ENCODE assay signal across 8 mouse cellular contexts in the genomic region with DNA sequence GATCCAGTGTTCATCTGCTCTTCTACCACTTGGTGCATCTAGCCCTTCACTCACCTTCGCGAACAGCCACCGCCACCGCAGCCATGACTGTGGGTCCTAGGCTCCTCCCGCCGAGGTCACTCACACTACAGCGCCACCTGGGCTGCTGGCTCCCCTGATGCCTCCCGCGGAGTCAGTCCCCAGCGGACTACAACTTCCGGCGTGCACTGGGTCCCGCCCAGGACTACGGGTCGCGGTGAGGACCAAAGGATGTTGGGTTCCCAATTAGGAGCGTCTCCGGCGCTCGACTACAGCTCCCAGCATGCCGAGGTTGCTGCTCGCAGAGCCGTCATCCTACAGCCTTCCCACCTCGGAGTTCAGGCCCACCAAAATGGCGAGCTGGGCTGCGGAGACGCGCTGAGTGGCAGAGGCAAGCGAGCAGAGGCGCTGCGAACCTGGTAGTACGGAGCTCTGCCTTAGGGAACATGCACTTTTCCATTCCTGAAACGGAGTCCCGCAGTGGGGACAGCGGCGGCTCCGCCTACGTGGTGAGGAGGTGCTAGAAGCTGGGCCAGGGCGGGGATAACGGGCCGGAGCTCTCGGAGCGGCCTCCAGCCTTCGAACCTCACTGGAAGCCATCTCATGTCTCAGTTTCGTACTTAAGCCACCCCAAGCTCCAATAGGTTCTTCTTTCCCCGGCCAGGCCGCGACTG. TPM values are rescaled to one million over a fixed set of nuclear protein-coding genes. Genes with fewer than 3 reads are reported as not detected.
A peak's percentile ranks its signal among the peaks of the same experiment; 100 is the strongest.
DNase-seq lines count a peak whose midpoint lies in the region; ATAC-seq and TF ChIP-seq lines count a peak whose summit lies in the region.

Gene Snx17 (plus strand): TSS at position 289 of the 692 bp plus-strand sequence.
Gene Eif2b4 (minus strand): TSS at position 492 of the 692 bp plus-strand sequence.

- peak within 1 kb of the TSS; percentile 95 for H3K4me3 ChIP-seq in bone marrow, adult 2 months (replicated peaks; ENCODE audit: control insufficient read depth, low read depth, low read length)
- H3K4me3 ChIP-seq in embryonic facial prominence, embryonic 15.5 days (replicated peaks): peak within 1 kb of the TSS; percentile 71
- peak within 1 kb of the TSS; percentile 91 for H3K4me3 ChIP-seq in limb, embryonic 14.5 days (replicated peaks; ENCODE audit: low read length)
- H3K4me3 ChIP-seq in midbrain, postnatal 0 days (ENCODE audit: low read depth, low read length): peak within 1 kb of the TSS; percentile 66

- H3K27ac ChIP-seq in bone marrow, adult 2 months (ENCODE audit: control insufficient read depth, insufficient read depth, low read depth, low read length, poor library complexity): peak within 1 kb of the TSS; percentile 85
- H3K27ac ChIP-seq in embryonic facial prominence, embryonic 15.5 days (replicated peaks): peak within 1 kb of the TSS; percentile 88
- peak within 1 kb of the TSS; percentile 82 for H3K27ac ChIP-seq in limb, embryonic 14.5 days (replicated peaks; ENCODE audit: low read depth, low read length)
- peak within 1 kb of the TSS; percentile 87 for H3K27ac ChIP-seq in midbrain, postnatal 0 days (ENCODE audit: low read depth, low read length)

- H3K27me3 ChIP-seq in embryonic facial prominence, embryonic 15.5 days: no peaks in the 10 kb centered on the region
- H3K27me3 ChIP-seq in limb, embryonic 14.5 days (ENCODE audit: control insufficient read depth, insufficient read depth, low read length): no peaks in the 10 kb centered on the region
- no peaks in the 10 kb centered on the region for H3K27me3 ChIP-seq in midbrain, postnatal 0 days (ENCODE audit: insufficient read depth, low read length)

- H3K9me3 ChIP-seq in embryonic facial prominence, embryonic 15.5 days (replicated peaks): no peaks in the 10 kb centered on the region
- no peaks in the 10 kb centered on the region for H3K9me3 ChIP-seq in limb, embryonic 14.5 days (ENCODE audit: control insufficient read depth, low read length)
- no peaks in the 10 kb centered on the region for H3K9me3 ChIP-seq in midbrain, postnatal 0 days (ENCODE audit: low read length)

- DNase-seq in 416B (ENCODE audit: low read depth): peak; percentile 99
- DNase-seq in heart, adult 8-10 months (ENCODE audit: low spot score): peak; percentile 100
- peak; percentile 100 for DNase-seq in kidney, adult 9 months
- peak; percentile 99 for DNase-seq in limb, embryonic 14.5 days (ENCODE audit: low spot score)
- peak; percentile 99 for DNase-seq in midbrain, postnatal 0 days (ENCODE audit: low spot score)
- peak; percentile 99 for DNase-seq in spleen, postnatal 14 days (ENCODE audit: low spot score in 2 of 2)

- H3K9ac ChIP-seq in embryonic facial prominence, embryonic 15.5 days: peak within 1 kb of the TSS; percentile 79
- peak within 1 kb of the TSS; percentile 92 for H3K9ac ChIP-seq in limb, embryonic 14.5 days (ENCODE audit: low read depth, low read length, severe bottlenecking)
- peak within 1 kb of the TSS; percentile 93 for H3K9ac ChIP-seq in midbrain, postnatal 0 days (replicated peaks; ENCODE audit: low read length, poor library complexity, severe bottlenecking)

- H3K36me3 ChIP-seq in embryonic facial prominence, embryonic 15.5 days: peaks cover 65% of the 10 kb centered on the region
- H3K36me3 ChIP-seq in limb, embryonic 14.5 days (ENCODE audit: control insufficient read depth, insufficient read depth, low read length): peaks cover 70% of the 10 kb centered on the region
- peaks cover 58% of the 10 kb centered on the region for H3K36me3 ChIP-seq in midbrain, postnatal 0 days (ENCODE audit: insufficient read depth, low read length)

- TF ChIP-seq CTCF in bone marrow, adult 2 months (IDR thresholded peaks at IDR 0.05; ENCODE audit: control insufficient read depth, insufficient read depth, low read length): peak; percentile 75
- TF ChIP-seq CTCF in midbrain, postnatal 0 days (IDR thresholded peaks at IDR 0.05): peak; percentile 81

- under 1% methylated on average over 48 of the region's 48 CpGs for WGBS in bone marrow, adult 2 months
- whole genome bisulfite sequencing in embryonic facial prominence, embryonic 15.5 days: under 1% methylated on average over 47 of the region's 48 CpGs
- WGBS in limb, embryonic 14.5 days: under 1% methylated on average over 48 of the region's 48 CpGs
- WGBS in midbrain, postnatal 0 days: under 1% methylated on average over 48 of the region's 48 CpGs

- peak within 1 kb of the TSS; percentile 77 for H3K4me2 ChIP-seq in embryonic facial prominence, embryonic 15.5 days (replicated peaks)
- H3K4me2 ChIP-seq in limb, embryonic 14.5 days (replicated peaks; ENCODE audit: low read depth, low read length, severe bottlenecking): peak within 1 kb of the TSS; percentile 91
- peak within 1 kb of the TSS; percentile 85 for H3K4me2 ChIP-seq in midbrain, postnatal 0 days (ENCODE audit: low read depth, low read length, poor library complexity, severe bottlenecking)

- ATAC-seq in embryonic facial prominence, embryonic 15.5 days (ENCODE audit: insufficient number of reproducible peaks, low FRiP score, low TSS enrichment, low read depth): peak; percentile 97
- peak; percentile 97 for ATAC-seq in limb, embryonic 14.5 days (ENCODE audit: low FRiP score, low read depth)
- ATAC-seq in midbrain, postnatal 0 days (ENCODE audit: low FRiP score): peak; percentile 95

- peak; percentile 55 for TF ChIP-seq POLR2A in bone marrow, adult 2 months (IDR thresholded peaks at IDR 0.05; ENCODE audit: borderline replicate concordance, control insufficient read depth, low read depth, low read length)
- TF ChIP-seq POLR2A in limb, embryonic 14.5 days (IDR thresholded peaks at IDR 0.05; ENCODE audit: borderline replicate concordance, extremely low read depth, insufficient read depth, insufficient read length): 0 out of 2 replicates have a peak, but pooled peaks have one; percentile 20

- no peaks in the 10 kb centered on the region; the same call in 1 of the 2 replicates for H3K4me1 ChIP-seq in bone marrow, adult 2 months (ENCODE audit: control insufficient read depth, insufficient read depth, low read length)
- peaks cover 25% of the 10 kb centered on the region for H3K4me1 ChIP-seq in embryonic facial prominence, embryonic 15.5 days
- H3K4me1 ChIP-seq in limb, embryonic 14.5 days (ENCODE audit: control insufficient read depth, insufficient read depth, low read length): peaks cover 16% of the 10 kb centered on the region
- no peaks in the 10 kb centered on the region for H3K4me1 ChIP-seq in midbrain, postnatal 0 days (ENCODE audit: insufficient read depth, low read length)

RNA-seq across cellular contexts. Expression of gene Snx17, which starts in this region (rescaled TPM):
- 32.5 and 42.0 TPM in 2 replicates for polyA plus RNA-seq in bone marrow, adult 2 months (2011; ENCODE audit: insufficient read depth, insufficient read length, low replicate concordance, missing spikeins)
- polyA plus RNA-seq in embryonic facial prominence, embryonic 15.5 days (2015; fragmentation: Nextera tagmentation; extraction: Ambion mirVana): 138 and 150 TPM in 2 replicates
- 10 to 100 TPM; 62.1 to 65.5 (median 62.7) TPM for total RNA-seq in heart, adult 8-10 months (2022)
- 108 and 120 TPM in 2 replicates for polyA plus RNA-seq in limb, embryonic 14.5 days (2012; rRNA removed)
- polyA plus RNA-seq in limb, embryonic 14.5 days (2014; fragmentation: Nextera tagmentation; extraction: Ambion mirVana): 139 and 144 TPM in 2 replicates
- 88.3 and 95.2 TPM in 2 replicates for total RNA-seq in midbrain, postnatal 0 days (2014; rRNA removed)
- 103 and 104 TPM in 2 replicates for polyA plus RNA-seq in midbrain, postnatal 0 days (2015; fragmentation: Nextera tagmentation; extraction: Ambion mirVana)

RNA-seq across cellular contexts. Expression of gene Eif2b4, which starts in this region (rescaled TPM):
- polyA plus RNA-seq in bone marrow, adult 2 months (2011; ENCODE audit: insufficient read depth, insufficient read length, low replicate concordance, missing spikeins): 21.7 and 57.4 TPM in 2 replicates
- 74.4 and 74.7 TPM in 2 replicates for polyA plus RNA-seq in embryonic facial prominence, embryonic 15.5 days (2015; fragmentation: Nextera tagmentation; extraction: Ambion mirVana)
- total RNA-seq in heart, adult 8-10 months (2022): 10 to 100 TPM; 40.2 to 53.8 (median 44.7) TPM
- 46.9 and 49.3 TPM in 2 replicates for polyA plus RNA-seq in limb, embryonic 14.5 days (2012; rRNA removed)
- polyA plus RNA-seq in limb, embryonic 14.5 days (2014; fragmentation: Nextera tagmentation; extraction: Ambion mirVana): 67.5 and 68.5 TPM in 2 replicates
- total RNA-seq in midbrain, postnatal 0 days (2014; rRNA removed): 29.7 and 34.0 TPM in 2 replicates
- polyA plus RNA-seq in midbrain, postnatal 0 days (2015; fragmentation: Nextera tagmentation; extraction: Ambion mirVana): 84.3 and 93.4 TPM in 2 replicates

Comparison
In these comparisons a context has a peak if more than half of its experiments do, and no peak if none do; other contexts are left out.
1. Peak in every context shown above with its lines: DNase-seq, ATAC-seq, H3K4me3 ChIP-seq and H3K27ac ChIP-seq.